Mouse (Mus musculus) ES-CJ7 (cell line): Measurements from ENCODE around the gene Cep350.

Source experiments
- DNase-seq: peaks from one replicate; pipeline ENCODE4 v3.0.0; 2011; ENCODE audit warnings: low read depth, low spot score

Cep350 gene

DNA sequence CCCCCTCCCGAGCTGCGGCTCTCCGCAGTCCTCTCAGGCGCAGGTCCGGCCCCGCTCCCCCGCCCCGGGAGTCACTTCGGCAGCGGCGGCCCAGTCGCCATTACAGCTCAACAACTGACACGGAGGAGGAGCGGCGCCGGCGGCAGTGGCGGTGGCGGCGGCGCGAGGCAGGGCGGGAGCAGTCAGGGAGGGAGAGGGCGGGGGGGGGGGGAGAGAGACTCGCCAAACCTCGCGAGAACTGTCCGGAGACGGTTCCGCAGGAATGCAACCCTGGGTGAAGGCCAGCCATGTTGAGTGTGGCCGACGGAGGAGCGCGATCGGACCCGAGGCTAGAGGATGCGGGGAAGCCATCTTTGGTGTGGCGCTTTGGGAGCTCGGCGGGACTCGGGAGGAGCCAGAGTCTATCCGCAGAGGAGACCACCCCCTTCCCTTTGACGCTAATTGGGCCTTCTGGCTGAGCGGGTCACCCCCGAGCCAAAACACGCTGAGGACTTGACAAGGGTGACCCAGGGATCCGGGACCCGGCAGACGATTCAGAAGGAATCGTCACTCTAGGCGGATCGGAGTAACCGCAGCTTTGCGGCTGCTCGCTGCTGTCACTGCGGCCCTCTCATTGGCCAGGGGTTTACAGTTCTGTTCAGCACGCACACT lies at the start of gene Cep350:
TSS of gene Cep350 (minus strand) at position 188 of the 651 bp plus-strand sequence.
- DNase-seq: peak; percentile 98

DNA sequence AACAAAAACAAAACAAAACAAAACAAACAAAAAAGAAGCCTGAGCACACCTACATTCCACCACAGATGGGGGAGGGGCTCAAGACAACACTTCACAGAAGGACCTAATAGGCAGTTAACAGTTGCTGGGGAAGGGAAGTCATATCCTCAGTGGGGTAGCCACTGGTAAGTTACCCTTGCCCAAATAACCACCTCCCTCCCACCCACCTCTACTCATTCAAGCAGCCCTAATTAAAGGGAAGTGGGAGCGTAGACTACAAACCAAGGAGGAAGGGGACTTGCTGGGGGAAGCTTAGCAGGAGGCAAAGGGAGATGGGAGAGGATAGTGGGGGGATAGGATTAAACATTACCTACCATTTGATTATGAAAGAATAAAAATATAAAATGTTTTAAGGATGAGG lies 47.3 kb upstream of the Cep350 start:
- DNase-seq: no peak

DNA sequence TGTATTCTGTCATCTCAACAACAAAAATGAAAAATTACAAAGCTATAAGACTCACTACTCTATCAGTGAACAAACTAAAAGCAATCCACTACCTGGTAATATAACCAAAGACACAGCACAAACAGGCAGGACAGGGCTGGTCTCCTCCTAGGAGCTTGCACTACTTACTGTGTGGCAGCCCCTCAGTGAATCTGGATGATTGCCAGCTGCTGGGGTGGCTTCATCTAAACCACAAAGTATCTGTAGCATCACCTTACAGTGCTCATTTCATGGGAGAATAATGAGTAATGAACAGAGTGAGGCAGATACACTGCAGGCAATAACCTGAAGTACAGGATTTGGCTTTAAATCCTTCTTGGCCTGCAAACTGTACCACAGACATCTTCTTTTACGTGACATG lies 46.7 kb upstream of the Cep350 start:
- DNase-seq: no peak

DNA sequence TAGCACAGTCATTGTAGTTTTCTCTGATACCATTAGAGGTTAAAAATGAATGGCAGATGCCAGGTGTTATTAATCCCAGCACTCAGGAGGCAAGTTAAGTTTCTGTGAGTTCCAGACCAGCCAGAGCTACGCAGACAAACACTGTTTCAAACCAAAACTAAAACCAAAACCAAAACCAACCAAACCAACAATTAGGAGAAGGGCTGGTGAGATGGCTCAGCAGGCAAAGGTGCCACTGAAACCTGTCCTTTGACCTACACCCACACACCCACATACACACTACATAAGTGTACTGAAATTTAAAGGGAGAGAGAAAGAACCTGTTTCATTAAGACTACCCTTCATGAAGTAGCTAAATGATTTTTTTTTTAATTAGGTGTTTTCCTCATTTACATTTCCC lies 35.9 kb upstream of the Cep350 start:
- no peak for DNase-seq

DNA sequence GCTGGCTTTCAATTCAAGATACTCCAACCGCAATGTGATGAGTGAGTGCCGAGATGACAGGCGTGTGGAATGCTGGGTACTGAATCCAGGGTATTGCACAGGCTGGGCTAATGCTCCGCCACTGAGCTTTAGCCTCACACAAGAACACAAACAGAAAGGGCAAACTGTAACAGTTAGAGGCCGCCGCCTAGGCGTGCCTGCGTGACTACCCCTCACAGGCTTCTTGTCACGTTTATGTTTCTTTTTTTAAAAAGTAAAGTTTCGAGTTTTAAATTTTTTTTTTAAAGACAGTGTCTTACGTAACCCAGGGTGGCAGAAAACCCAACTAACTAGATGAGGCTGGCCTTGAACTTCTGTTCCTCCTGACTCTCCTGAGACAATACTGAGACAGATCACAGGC lies 32.9 kb upstream of the Cep350 start:
- no peak for DNase-seq

DNA sequence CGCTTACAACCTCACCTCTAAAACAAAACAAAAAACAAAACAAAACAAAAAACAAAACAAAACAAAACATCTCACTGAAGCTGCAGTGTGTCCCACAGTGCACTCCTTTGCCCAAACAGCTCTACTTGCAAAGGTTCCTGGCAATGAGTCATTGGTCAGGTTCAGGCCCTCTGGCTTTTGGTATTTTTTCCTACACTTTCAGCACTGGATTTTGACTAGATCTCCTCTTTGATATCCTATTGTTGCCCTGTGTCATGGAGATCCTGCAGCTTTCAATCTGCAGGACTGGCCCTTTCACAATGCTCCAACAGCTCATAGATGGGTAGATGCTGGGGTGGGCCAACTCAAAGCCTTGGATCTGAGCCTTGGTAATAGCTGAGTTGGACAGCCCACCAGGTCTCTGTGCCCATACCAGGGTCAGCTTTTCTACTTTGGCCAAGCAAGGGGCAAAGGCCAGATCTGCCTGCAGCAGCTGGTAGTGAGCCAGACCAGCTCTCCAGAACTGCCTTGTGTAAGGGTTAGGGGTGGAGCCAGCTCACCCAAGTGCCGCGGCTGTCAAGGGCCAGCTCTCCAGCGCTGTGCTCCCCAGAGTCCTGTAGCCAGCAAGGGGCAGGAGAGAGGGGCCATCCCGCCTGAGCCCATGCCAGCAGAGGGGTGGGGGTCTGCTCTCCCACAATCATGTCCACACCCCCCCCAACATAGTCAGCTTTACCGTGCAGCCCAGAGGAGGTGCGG lies 30.3 kb upstream of the Cep350 start:
- peak; percentile 17 for DNase-seq

DNA sequence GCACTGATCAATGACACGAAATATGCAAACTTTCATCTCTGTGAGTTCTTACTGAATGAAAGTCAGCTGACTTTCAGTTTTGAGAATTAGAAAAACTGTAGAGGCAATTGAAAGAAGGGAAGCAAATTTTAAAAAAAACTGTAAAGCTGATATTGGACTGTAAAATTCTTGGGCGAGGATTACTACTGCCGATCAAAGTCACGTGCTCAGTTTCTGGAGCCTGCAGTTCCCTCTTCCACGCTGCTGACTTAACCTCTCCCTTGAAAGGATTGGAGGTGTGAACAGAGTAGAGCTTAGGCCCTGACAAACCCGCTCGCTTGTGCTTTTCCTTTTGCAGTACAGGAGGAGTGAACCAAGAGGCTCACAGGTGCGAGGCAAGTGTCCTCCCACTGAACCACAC lies 29.3 kb upstream of the Cep350 start:
- DNase-seq: no peak

DNA sequence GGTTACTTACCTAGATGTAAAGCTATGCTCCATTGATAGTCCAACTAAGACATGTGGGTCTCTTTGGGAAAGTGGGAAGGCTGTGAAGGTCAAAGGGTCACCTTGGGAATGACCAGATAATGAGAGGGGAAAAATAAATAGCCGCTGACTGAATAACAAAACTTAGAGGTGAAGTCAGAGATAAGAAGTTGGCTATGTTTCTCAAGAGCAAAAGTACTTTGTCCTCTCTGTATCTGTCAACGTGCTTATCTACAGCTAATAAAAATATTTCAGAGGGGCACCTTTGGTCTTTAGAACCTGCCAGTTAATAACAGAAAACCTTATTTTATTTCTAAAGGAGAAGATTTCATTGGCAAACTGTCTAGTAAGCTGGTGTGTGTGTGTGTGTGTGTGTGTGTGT lies 22.6 kb upstream of the Cep350 start:
- DNase-seq: no peak

DNA sequence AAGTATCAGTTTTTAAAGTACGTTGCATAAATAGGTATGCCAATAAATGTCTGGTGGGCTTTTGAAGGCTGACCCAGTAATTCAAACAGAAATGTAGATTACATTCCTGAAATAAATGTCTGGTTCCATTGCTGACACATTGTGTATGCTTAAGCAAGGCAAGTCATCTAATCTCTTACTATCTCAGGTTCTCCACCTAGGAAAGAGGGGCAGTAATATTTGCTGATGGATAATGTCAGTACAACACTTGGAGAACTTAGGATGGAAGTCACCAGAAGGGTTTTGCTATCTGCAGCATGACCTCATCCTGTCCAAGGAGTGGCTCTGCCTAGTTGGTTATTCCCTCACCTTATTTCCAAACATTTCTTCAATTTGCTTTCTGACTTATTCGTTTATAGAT lies 21.5 kb upstream of the Cep350 start:
- no peak for DNase-seq

DNA sequence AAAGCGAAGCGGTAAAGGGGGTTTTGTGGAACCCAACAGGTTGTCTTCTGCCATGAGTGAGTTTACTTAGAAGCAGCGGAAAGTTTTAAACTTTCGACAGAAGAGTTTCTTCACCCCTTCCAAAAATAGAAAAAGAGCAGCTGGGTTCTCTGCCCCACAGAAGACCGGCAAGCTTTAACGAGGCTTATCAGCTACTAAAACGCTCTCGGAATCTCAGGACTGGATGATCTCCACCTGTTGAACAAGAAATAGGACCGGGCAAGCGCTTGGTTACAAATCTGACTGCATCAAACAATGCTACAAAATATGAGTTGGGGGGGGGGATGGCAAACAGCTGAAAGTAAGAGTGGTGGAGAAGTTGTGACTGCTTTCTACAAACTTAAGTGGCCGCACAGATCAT lies 17.3 kb upstream of the Cep350 start:
- no peak for DNase-seq

DNA sequence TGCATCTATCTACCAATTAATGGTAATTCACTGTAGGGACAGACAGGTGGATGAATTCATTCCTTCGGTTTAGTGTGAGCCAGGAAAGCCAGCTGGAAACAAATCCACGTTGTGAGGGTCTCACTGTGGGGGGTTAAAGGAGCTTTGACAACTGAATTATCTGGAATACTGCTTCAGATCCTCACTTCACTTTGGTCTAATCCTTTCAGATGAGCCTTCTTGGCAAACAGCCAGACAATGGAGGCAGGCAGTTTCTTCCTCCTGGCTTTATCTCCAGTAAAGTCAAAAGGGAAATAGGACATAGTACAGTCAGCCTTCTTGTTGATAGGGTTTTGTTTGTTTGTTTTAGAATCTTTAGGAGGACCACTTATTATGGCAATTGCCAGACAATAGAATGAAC lies 16.3 kb upstream of the Cep350 start:
- no peak for DNase-seq

DNA sequence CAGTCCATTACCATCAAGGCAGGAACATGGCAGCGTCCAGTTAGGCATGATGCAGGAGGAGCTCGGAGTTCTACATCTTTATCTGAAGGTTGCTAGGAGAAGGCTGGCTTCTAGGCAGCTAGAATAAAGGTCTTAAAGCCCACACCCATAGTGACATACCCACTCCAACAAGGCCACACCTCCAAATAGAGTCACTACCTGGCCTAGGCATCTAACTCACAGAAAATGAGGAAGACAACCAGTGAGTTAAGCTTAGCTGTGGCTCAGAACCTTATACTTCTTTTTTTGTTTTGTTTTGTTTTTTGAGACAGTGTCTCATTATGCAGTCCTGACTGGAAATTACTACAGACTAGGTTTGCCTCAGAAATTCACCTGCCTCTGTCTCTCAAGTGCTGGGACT lies 14.6 kb upstream of the Cep350 start:
- no peak for DNase-seq

DNA sequence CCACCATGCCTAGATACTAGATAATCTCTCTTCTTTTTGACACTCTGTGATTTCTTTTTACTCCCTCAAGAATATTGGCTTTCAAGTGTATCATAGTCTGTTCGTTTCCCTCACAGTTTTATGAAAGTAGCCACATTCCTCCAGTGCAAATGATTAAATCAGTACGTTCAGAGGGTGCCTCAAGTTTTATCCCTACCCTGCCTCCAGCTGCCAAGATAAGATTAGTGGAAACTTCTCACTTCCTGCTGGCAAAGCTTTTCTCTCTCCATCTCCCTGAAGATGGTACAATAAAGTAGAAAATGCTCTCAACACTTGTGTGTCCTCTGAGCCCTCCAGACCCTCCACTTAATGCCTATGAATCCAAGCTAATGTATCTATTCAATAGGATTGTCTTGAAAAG lies 1.9 kb upstream of the Cep350 start:
- DNase-seq: no peak

DNA sequence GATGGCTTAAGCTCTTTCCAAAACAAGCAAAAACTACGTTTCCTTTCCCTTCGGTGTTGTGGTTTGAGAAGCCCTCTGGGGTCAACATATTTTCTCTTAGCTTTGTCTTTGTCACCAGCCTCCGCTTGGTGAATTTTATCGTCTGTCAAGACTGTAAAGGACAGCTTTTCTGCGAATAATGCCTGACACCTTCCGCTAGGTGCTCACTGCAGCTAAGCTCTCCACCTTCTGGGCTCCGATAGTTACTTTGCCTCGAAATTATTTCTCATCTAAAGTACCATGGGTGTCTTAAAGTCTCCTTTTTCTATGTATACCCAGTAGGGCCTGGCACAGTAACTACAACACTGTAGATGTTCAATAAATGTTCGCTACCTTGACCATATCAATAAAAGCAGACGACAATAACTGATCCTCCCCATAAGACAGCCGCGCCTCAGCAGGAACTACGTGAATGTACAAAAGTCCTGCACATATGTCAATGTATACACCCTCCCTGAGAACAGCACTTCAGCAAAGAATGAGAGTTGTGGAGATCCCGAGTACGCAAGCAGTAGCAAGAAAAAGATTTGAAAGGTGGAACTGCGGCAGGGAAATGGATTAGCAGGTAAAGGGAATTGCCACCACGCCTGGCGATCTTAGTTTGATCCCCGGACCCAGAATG lies 794 bp upstream of the Cep350 start:
- DNase-seq: peak; percentile 12

DNA sequence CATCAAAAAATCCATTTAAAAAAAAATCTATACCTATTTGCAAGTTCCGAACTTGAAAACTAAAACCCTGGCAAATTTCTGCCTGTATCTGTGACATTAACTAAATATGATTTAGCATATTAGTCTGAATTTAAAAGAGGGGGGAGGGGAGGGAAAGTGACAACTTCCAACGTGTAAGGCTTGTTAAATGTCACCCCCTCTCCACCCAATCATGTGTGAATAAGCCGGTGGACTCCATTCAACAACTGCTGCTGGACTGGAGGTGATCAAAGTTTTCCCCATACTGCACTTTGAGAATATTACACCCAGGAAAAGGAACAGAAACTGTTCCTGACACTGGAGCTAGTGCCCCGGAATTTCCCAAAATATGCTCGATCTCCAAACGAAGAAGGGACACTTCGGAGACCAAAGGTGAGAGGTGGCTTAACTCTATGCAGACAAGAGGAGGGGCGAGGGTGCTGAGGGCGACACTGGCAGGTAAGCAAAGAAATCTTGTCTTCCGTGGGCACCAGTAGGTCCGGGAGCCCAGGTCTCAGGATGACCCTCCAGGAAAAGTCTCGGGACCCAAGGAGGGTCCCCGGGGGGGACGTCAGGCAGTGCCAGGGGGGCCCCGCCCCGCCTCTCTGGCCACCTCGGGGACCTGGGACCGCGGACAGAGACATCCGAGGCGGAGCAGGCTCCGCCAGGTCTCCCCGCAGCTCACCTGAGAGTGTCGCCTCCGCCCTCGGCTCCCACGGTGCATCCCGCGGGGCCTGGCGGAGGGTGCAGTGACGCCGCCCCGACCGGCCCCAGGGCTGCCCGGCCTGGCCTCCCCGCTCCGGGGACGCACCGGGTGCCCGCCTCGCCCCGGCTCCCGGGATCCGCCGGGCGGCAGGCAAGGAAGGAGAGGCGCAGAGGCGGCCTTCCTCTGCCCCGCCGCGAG lies 648 bp downstream of the Cep350 start:
- DNase-seq: peak; percentile 30

DNA sequence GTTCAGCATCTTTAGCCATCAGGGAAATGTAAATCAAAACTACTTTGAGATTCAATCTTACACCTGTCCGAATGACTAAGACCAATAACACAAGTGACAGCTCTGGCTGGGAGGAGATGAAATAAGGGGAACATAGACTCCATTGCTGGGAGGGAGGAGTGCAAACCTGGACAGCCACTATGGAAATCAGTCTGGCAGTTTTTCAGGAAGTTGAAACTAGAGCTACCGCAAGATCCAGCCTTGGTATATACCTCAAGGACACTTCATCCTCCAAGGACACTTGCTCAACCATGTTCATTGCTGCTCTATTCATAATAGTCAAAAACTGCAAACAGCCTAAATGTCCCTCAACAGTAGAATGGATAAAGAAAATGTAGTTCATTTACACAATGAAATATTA lies 23.9 kb downstream of the Cep350 start:
- DNase-seq: no peak

DNA sequence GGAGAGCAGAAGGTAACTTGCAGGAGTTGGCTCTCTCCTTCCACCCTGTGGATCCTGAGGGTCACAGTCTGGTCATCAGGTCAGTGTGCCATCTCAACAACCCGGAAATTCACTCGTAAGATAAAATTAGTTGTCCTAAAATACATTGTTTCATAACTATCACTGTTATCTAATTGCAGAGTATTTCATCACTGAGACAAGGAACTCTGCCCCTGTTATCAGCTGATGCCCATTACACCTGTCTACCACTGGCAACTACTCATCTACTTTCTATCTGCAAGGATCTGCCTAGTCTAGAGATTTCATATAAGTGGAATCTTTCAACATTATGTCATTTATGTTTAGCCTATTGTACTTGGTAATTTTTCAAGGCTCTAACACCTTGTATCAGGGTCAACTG lies 28.7 kb downstream of the Cep350 start:
- no peak for DNase-seq

DNA sequence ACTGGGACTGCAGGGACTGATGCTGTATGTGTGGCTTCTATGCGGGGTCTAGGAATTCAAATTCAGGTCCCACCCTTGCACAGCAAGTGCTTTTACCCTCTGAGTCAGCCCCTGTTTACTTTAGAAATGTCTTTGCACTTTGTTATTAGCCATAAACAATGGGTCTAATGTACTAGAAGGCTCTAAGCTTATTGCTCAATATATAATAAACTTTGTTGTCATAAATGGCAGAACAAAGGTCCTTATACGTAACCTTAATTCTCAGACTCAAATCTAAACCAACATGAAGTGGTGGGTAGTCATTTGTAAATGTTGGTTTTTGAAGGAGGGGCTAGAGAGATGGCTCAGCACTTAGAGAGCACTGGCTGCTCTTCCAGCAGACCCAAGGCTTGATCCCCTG lies 35.6 kb downstream of the Cep350 start:
- DNase-seq: no peak

DNA sequence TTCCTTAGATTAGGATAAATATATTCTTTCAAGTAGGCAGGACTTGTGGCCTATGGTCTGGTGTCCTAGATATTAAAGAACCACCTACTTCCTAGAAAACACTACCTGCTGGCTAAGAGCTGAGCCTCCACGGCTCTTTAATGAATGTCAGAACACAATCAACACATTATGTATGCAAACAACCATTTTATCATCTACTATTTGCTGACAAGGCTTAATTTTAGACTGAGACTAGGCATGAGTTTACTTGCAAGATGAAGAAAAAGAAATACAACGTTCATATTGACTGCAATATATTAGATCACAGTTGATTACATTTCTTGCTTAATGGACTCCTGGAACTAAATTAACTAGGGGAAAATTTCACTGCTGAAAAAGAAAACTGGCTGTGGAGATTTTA lies 38.4 kb downstream of the Cep350 start:
- no peak for DNase-seq

DNA sequence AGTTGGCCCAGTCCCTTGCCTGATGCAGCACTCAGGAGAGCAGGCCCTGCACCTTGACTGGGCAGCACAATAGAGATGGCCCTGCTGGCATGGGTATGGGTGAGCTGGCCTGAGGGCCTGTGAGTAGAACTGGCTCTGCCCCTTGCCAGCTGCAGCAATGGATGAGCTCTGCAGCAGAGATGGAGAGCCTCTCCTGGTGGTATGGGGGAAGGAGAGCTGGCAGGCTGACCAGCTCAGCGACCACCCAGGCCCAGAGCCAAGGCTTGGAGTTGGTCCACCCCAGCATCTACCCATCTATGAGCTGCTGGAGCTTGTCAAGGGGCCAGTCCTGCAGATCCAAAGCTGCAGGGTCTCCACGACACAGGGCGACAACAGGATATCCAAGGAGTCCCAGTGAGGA lies 69.5 kb downstream of the Cep350 start:
- DNase-seq: no peak

DNA sequence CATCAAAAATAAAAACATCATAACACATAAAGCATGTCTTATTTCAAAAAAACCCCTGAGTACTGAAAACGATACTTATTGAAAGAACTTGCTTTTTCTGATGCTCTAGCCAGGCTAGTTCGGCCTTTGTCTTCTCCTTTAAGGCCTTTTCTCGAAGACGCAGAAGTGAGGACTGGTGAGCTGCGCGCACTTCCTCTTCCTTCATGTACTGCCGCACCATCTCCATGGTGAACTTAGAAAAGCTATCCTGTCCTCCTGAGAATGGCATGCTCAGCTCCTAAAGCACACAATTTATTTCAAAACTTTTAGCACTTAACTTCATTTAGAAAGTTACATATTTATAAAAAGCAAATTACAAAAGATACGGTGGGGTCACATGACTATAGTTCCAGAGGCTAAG lies 71.7 kb downstream of the Cep350 start:
- DNase-seq: no peak

DNA sequence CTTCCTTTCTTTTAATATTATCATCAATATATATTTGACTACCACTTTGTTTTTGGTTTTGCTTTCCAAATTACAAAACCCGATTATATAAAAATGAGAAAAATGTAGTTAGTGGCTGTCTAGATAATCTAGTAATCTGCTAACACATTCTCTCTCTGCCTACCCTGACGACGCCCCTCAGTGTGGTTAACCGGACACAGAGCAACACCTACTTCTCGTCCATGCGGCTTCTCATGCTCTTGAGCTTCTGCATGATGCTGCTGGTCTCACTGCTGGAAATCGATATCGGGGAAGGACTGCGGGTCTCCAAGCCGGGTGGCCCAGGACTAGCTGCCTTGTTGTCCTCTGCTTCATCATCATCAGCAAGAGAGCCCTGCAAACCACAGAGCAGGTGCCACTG lies 78.7 kb downstream of the Cep350 start:
- no peak for DNase-seq
